Mouse (Mus musculus) cerebellum, adult 18-20 months (tissue): ENCODE measurements around the gene Nup210l.
"Not testable (repeated sequence)": the region's sequence is repeated elsewhere in the genome, so short reads cannot be mapped to it uniquely, and the experiment has no call there.

Experiments used
- DNase-seq, 2 experiments: peaks; one replicate each; pipeline ENCODE4 v3.0.0; 2021

The Nup210l gene

GRCm38 (mm10) chr3:90097928-90098327 lies 6.0 kb upstream of the Nup210l start:
- DNase-seq = no peak

- DNase-seq = no peak
These were observed 2.9 kb upstream of the Nup210l start for GRCm38 (mm10) chr3:90101010-90101409.

- no peak for DNase-seq
These were observed 2.3 kb upstream of the Nup210l start for GRCm38 (mm10) chr3:90101673-90102072.

GRCm38 (mm10) chr3:90102239-90102638 lies 1.7 kb upstream of the Nup210l start:
- DNase-seq = no peak

GRCm38 (mm10) chr3:90103176-90103575 lies 756 bp upstream of the Nup210l start:
- DNase-seq = no peak

GRCm38 (mm10) chr3:90111706-90112105 lies 7.8 kb downstream of the Nup210l start:
- DNase-seq = no peak

- DNase-seq = no peak
These were observed 10.4 kb downstream of the Nup210l start for GRCm38 (mm10) chr3:90114342-90114741.

- no peak for DNase-seq
These were observed 11.6 kb downstream of the Nup210l start for GRCm38 (mm10) chr3:90115526-90115925.

GRCm38 (mm10) chr3:90118132-90118790 lies 14.3 kb downstream of the Nup210l start:
- DNase-seq = peak; percentile 30 to 43

GRCm38 (mm10) chr3:90122036-90122435 lies 18.1 kb downstream of the Nup210l start:
- DNase-seq = not testable (repeated sequence)

- no peak for DNase-seq
These were observed 21.8 kb downstream of the Nup210l start for GRCm38 (mm10) chr3:90125710-90126109.

- DNase-seq = no peak
These were observed 23.9 kb downstream of the Nup210l start for GRCm38 (mm10) chr3:90127881-90128280.

GRCm38 (mm10) chr3:90132745-90133144 lies 28.8 kb downstream of the Nup210l start:
- DNase-seq = no peak

- DNase-seq = no peak
These were observed 29.4 kb downstream of the Nup210l start for GRCm38 (mm10) chr3:90133331-90133730.

- no peak for DNase-seq
These were observed 30.6 kb downstream of the Nup210l start for GRCm38 (mm10) chr3:90134483-90134882.

GRCm38 (mm10) chr3:90134993-90135392 lies 31.1 kb downstream of the Nup210l start:
- no peak for DNase-seq

- no peak for DNase-seq
These were observed 32.7 kb downstream of the Nup210l start for GRCm38 (mm10) chr3:90136660-90137059.

- no peak for DNase-seq
These were observed 33.7 kb downstream of the Nup210l start for GRCm38 (mm10) chr3:90137606-90138005.

- DNase-seq = no peak
These were observed 36.0 kb downstream of the Nup210l start for GRCm38 (mm10) chr3:90139962-90140361.

- no peak for DNase-seq
These were observed 41.5 kb downstream of the Nup210l start for GRCm38 (mm10) chr3:90145461-90145860.

GRCm38 (mm10) chr3:90146651-90147050 lies 42.7 kb downstream of the Nup210l start:
- DNase-seq = no peak

- no peak for DNase-seq
These were observed 47.3 kb downstream of the Nup210l start for GRCm38 (mm10) chr3:90151086-90151740.

GRCm38 (mm10) chr3:90155996-90156395 lies 52.1 kb downstream of the Nup210l start:
- DNase-seq = no peak

- no peak for DNase-seq
These were observed 55.8 kb downstream of the Nup210l start for GRCm38 (mm10) chr3:90159757-90160156.

GRCm38 (mm10) chr3:90161541-90161940 lies 57.6 kb downstream of the Nup210l start:
- no peak for DNase-seq
